Mouse (Mus musculus) c-Kit-positive CD71-positive TER-119-negative erythroid progenitor cells, embryonic 14.5 days (primary cell): Measurements from ENCODE around the gene Fndc3b.

ENCODE experiments used
- DNase-seq: peaks from one replicate; pipeline ENCODE4 v3.0.0-alpha.2; 2013; ENCODE audit warnings: low read depth

The Fndc3b gene

GRCm38 (mm10) chr3:27466297-27466901 is 244.7 kb downstream of the Fndc3b start:
- peak; percentile 16 for DNase-seq

DNA sequence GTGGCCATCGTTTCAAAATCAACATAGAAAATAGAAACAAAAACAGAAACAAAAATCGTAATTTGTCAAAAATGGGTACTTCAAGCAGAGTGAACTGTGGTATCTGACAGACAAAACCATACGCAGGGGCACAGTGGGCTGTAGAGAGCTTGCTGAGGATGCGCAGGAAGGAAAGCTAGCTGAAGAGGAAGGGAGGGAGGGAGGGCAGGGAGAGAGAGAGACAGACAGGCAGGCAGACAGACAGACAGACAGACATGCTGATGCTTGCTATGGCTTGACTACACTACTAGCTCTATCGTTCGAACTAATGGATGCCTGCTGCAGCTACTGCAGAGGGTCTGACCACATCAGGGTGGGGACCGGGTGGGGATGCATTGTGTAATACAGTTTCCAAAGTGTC is 247.7 kb downstream of the Fndc3b start:
- no peak for DNase-seq

DNA sequence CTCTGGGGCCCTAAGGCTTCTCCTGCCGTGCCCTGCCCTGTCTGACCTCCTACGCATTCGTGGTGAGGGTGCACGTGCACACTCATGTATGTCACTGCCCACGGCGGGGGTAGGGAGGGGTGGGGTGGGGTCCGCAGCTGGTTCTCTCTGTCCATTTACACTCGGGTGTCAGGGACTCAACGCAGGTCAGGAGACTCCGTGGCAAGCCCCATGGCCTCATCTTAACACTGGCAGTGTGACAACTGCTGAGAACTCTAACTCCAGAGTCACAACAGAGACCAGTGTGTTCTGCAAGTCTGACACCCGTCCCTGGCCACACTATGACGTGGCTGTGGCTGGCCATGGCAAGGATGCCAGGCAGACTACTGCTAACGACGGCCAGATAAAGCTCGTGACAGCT is 248.2 kb downstream of the Fndc3b start:
- no peak for DNase-seq

DNA sequence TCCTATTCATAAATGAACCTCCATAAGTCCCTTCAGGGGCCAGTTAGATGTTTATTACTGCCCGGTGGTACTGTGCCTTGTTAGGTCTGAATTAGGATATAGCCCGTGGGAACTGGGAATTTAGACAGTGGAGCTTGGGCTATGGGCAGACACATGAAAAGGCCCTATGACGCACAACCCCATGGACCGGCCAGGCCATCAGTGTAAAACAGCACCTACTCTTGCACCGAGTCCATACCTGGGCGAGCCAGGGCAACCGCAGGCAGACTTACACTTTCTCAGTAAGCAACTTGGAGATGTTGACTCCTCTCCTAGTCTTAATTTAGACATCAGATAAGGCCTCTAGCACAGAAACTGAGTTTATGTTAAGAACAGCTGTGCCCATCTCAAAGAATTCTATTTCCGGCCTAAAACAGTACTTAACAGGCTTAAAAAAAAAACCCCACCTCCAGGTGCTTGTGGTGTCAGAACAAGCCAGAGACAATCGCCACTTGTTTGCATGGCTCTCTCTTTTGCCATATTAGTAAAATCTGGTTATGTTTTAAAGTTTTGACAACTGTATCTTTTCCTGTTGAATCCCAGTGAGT is 248.7 kb downstream of the Fndc3b start:
- no peak for DNase-seq

DNA sequence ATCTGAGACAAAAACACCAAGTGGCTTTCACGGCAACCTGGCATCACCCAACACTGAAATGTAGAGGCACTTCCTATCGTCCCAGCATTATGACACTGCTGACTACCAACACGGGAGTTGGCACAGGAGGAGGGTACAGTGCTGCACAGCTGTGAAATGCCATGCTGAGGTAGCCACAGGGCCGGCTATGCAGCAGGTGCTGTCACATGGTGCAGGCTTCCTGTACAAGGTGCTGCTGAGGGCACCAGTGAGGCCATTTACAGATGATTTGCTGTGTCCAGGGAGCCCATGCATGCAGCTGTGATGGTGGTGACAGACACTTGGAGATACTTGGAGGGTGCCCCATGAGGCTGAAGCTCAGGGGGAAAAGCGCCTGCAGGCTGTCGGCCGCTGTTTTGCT is 249.2 kb downstream of the Fndc3b start:
- DNase-seq: no peak

GRCm38 (mm10) chr3:27461037-27461436 is 250.1 kb downstream of the Fndc3b start:
- peak; percentile 39 for DNase-seq

GRCm38 (mm10) chr3:27458416-27458815 is 252.7 kb downstream of the Fndc3b start:
- DNase-seq: no peak

GRCm38 (mm10) chr3:27456514-27456913 is 254.6 kb downstream of the Fndc3b start:
- DNase-seq: no peak

GRCm38 (mm10) chr3:27454402-27455195 is 256.5 kb downstream of the Fndc3b start:
- DNase-seq: no peak

DNA sequence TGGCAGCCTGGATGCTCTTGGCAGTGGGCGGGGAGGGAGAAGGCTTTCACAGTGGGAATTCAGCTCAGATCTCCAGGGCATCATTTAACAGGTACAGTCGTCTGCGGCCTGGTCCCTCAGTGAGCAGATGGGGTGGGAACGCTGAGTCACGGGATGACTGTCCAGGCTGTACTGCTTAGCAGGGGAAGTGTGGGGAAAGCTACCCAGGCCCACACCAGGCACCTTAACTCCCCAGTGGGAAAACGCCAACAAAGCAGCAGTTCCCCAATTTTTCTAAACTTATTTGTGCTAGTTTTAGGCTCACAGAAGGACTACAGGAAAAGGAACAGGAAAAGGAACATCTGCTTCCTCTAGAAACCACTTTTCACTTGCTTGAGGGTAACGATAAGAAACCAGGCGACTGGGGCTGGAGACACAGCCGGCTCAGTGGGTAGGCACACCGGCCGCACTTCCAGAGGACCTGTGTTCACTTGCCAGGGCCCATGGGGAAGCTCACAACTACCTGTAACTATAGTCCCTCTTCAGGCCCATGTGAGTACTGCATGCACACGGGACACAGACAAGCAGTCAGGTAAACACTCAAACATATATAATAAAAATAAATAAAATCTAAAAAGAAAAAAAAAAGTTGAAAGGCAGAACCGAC is 257.5 kb downstream of the Fndc3b start:
- DNase-seq: no peak

GRCm38 (mm10) chr3:27449447-27449846 is 261.7 kb downstream of the Fndc3b start:
- no peak for DNase-seq

- DNase-seq: no peak
Observed at GRCm38 (mm10) chr3:27448367-27448766, 262.7 kb downstream of the Fndc3b start.

- no peak for DNase-seq
Observed at GRCm38 (mm10) chr3:27439704-27440103, 271.4 kb downstream of the Fndc3b start.

DNA sequence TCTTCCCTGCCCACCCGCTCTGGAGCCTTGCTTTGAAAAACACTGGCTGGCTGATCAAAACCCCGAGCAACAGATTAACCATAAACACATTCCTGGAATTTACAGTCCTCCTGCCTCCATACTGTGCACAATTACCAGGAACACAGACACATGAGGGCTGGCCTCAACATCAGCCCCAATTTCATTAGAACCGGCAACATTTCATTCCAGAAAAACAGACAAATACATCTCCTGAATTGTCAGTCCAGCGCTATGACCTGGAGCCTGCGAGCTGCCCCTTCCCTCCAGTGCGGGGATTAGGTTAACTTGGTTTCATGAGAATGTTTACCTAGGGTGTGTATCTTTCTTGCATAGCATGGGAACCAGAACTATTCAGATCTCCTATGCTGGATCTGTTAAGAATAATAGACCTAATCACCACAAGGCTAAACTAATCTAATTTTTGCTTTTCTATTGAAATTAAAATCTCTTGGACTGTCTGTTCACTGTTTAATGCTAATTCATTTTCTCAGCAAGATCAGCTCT is 275.9 kb downstream of the Fndc3b start:
- no peak for DNase-seq

DNA sequence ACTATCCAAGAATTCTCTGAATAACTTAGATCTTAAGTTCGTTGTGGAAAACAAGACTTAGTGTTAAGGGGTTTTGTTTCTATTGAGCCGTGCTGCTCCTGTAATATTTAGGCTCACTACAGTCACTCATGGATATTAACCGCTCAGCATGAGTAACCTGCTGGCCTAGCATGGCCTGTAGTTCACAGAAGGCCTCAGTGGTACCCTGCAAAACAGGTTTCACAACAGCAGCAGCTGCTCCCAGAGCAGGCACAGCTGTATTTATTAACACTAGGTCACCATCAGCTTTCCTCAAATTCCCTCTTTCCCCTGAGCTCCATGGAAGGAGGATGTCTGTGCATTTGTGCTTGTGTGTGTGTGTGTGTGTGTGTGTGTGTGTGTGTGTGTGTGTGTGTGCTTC is 278.1 kb downstream of the Fndc3b start:
- no peak for DNase-seq

- DNase-seq: no peak
Observed at GRCm38 (mm10) chr3:27430621-27431263, 280.4 kb downstream of the Fndc3b start.

GRCm38 (mm10) chr3:27427406-27427805 is 283.7 kb downstream of the Fndc3b start:
- DNase-seq: no peak

- DNase-seq: no peak
Observed at GRCm38 (mm10) chr3:27424049-27424667, 286.9 kb downstream of the Fndc3b start.

DNA sequence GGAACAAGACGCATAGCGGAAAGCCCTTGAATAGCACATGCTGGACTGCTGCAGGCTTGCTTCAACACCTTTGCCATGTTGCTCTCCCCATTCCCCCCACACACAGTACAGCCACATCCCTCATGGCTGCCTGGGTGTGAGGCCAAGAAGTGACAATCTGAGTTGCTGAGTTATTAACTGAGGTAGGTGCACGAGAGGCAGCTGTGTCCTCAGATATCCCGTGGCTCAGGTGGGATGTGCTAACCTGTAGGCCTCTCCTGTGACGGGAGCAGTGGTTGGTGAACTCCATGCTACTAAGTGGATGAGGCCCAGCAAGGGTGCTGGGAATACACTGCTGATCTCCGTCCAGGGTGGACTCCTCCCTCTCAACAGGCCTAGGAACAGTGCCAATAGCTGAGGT is 288.6 kb downstream of the Fndc3b start:
- DNase-seq: no peak

- DNase-seq: no peak
Observed at GRCm38 (mm10) chr3:27421980-27422379, 289.1 kb downstream of the Fndc3b start.

DNA sequence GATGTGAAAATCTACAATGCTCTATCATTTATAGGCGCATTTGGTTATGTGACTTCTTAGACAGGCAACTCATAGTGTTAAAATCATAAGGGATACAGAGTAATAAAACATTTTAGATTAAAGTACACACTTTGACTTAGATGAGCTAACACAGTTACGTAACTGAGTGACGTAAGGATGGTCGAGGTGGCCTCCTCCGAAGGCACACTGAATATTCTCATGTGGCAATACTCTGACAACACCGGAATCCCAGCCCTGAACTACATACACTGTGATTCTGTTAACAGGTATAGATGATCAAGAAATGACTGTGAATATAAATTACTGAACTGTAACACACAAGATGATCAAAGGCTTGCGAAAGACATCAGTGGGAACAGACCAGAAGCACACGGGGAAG is 292.5 kb downstream of the Fndc3b start:
- DNase-seq: no peak

DNA sequence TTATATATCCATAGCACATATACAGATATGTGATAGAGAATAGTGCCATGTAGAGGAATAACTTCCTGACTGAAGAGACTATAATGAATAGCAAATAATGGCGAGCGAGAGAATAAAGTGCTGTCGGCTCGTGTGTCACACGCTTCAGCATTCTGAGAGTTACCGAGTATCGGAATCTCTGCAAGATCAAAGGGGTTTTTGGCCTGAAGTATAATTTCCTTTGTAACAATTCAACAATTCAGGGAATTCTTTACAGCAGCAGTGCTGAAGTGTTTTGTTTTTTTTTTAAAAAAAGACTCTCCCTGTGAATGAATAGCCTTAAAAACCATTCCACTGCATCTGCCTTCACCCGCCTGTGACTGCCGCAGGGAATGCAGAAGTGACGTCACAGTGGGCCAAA is 294.3 kb downstream of the Fndc3b start:
- no peak for DNase-seq
